Mouse (Mus musculus): Measurements from ENCODE around the gene Lipt2. TPM values are rescaled to one million over a fixed set of nuclear protein-coding genes. Genes with fewer than 3 reads are reported as not detected.
A peak's percentile ranks its signal among the peaks of the same experiment; 100 is the strongest.

Gene Lipt2
- polyA plus RNA-seq, 1 experiment, result 1.5 TPM

DNA sequence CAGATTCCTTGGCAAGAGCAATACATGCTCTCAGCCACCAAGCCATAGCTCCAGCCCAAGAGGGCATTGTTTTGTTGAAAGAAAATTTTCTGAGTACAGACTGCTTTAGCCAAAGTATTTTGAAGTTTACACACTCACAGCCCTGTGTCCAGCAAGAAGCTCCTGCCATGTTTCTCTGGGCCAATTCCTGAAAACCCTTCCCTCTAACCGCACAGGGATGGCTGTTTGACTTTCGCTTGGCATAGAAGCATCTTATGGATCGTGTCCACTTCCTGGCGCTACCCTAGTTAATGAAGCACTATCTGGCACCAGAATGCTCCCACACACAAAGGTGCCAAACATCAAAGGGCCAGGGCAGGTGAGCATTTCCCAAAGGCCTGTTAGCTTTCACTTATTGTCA lies 10.5 kb upstream of the Lipt2 start:
- no peak overlapping the region for H3K27ac ChIP-seq (ENCODE audit: control insufficient read depth, insufficient read depth, low read depth, low read length, poor library complexity)
- TF ChIP-seq POLR2A (IDR thresholded peaks at IDR 0.05; ENCODE audit: borderline replicate concordance, control insufficient read depth, low read depth, low read length) (no peak), CTCF (IDR thresholded peaks at IDR 0.05; ENCODE audit: control insufficient read depth, insufficient read depth, low read length) (no peak)
- H3K4me1 ChIP-seq (ENCODE audit: control insufficient read depth, insufficient read depth, low read length), result no peaks in the 10 kb centered on the region
- 83% methylated on average over 4 of the region's 4 CpGs for WGBS
- no peak overlapping the region for H3K4me3 ChIP-seq (replicated peaks; ENCODE audit: control insufficient read depth, low read depth, low read length)

- Histone ChIP-seq H3K4me3 (replicated peaks; ENCODE audit: control insufficient read depth, low read depth, low read length) (peak overlapping the region; percentile 23), H3K27ac (ENCODE audit: control insufficient read depth, insufficient read depth, low read depth, low read length, poor library complexity) (peak overlapping the region; percentile 41; the same call in 1 of the 2 replicates), H3K4me1 (ENCODE audit: control insufficient read depth, insufficient read depth, low read length) (no peaks in the 10 kb centered on the region)
- TF ChIP-seq CTCF (IDR thresholded peaks at IDR 0.05; ENCODE audit: control insufficient read depth, insufficient read depth, low read length) (no peak), POLR2A (IDR thresholded peaks at IDR 0.05; ENCODE audit: borderline replicate concordance, control insufficient read depth, low read depth, low read length) (no peak)
- 61% methylated on average over 10 of the region's 10 CpGs for WGBS
Observed at GRCm38 (mm10) chr7:100150086-100150485, 9.0 kb upstream of the Lipt2 start.

GRCm38 (mm10) chr7:100150626-100151025 lies 8.5 kb upstream of the Lipt2 start:
- no peak overlapping the region for H3K4me3 ChIP-seq (replicated peaks; ENCODE audit: control insufficient read depth, low read depth, low read length)
- H3K4me1 ChIP-seq (ENCODE audit: control insufficient read depth, insufficient read depth, low read length), result no peaks in the 10 kb centered on the region
- 87% methylated on average over 11 of the region's 11 CpGs for WGBS

DNA sequence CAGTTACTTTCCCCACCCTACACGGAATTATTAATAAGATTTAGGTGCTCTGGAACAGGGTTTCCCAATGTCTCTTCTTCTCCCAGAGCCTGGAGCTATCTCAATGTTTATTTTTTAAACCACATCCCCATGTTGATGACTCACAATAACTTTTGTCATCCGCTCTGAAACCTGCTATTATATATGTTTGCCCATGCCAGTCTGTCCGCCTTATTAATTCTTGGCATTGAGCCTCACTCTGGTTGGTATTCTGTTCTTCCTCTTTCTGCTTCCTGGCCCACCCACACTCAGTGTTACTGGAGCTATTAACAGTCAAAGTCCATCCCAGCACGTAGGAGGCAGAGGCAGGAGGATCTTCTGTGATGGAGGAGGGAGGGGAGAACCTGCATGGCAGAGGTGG lies 1.4 kb upstream of the Lipt2 start:
- peaks cover 2% of the 10 kb centered on the region; the same call in 1 of the 2 replicates for H3K4me1 ChIP-seq (ENCODE audit: control insufficient read depth, insufficient read depth, low read length)
- no peak overlapping the region for H3K4me3 ChIP-seq (replicated peaks; ENCODE audit: control insufficient read depth, low read depth, low read length)
- H3K27ac ChIP-seq (ENCODE audit: control insufficient read depth, insufficient read depth, low read depth, low read length, poor library complexity), result no peak overlapping the region
- TF ChIP-seq POLR2A (IDR thresholded peaks at IDR 0.05; ENCODE audit: borderline replicate concordance, control insufficient read depth, low read depth, low read length) (no peak), CTCF (IDR thresholded peaks at IDR 0.05; ENCODE audit: control insufficient read depth, insufficient read depth, low read length) (no peak)
- 23% methylated on average over 4 of the region's 4 CpGs for WGBS

More at GRCm38 (mm10) chr7:100150626-100151025, 8.5 kb upstream of the Lipt2 start:
- no peak overlapping the region for H3K27ac ChIP-seq (ENCODE audit: control insufficient read depth, insufficient read depth, low read depth, low read length, poor library complexity)
- TF ChIP-seq CTCF (IDR thresholded peaks at IDR 0.05; ENCODE audit: control insufficient read depth, insufficient read depth, low read length), result no peak
- no peak for TF ChIP-seq POLR2A (IDR thresholded peaks at IDR 0.05; ENCODE audit: borderline replicate concordance, control insufficient read depth, low read depth, low read length)

DNA sequence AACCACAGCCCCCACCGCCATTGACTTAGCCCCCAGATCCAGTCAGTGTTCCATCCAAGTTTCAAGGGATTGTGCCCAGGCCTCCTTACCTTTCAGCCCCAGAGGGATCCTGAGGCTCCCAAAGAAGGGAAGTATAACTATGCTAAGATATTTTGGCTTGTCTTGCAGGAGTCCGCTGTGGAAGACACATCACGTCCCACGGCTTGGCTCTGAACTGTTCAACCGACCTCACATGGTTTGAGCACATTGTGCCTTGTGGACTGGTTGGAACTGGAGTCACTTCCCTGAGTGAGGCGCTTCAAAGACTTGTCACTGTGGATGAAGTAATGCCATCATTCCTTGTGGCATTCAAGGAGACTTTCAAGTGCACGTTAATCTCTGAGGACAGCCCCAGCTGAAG lies 929 bp downstream of the Lipt2 start:
- peaks cover 2% of the 10 kb centered on the region; the same call in 1 of the 2 replicates for H3K4me1 ChIP-seq (ENCODE audit: control insufficient read depth, insufficient read depth, low read length)
- WGBS, result 62% methylated on average over 7 of the region's 7 CpGs
- no peak overlapping the region for H3K27ac ChIP-seq (ENCODE audit: control insufficient read depth, insufficient read depth, low read depth, low read length, poor library complexity)
- H3K4me3 ChIP-seq (replicated peaks; ENCODE audit: control insufficient read depth, low read depth, low read length), result no peak overlapping the region
- TF ChIP-seq POLR2A (IDR thresholded peaks at IDR 0.05; ENCODE audit: borderline replicate concordance, control insufficient read depth, low read depth, low read length) (no peak), CTCF (IDR thresholded peaks at IDR 0.05; ENCODE audit: control insufficient read depth, insufficient read depth, low read length) (no peak)

DNA sequence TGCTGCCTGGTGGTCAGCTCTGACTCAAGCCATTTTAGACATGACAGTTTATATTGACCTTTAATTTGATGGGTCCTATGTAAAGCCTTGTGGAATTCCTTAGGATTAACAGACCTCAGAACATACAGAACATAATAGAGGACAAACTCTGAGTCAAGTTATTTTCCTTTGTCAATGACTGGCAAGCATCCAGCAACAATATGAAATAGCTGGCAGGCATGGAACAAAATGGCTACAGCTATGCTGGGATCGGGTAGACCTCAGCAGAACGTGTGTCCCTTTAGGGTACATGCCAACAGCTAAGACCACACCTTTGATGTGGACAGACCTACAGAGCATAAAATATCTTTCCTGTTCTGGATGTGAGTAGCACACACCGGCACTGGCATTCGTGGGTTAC lies 4.4 kb downstream of the Lipt2 start:
- WGBS, result 81% methylated on average over 4 of the region's 4 CpGs
- no peaks in the 10 kb centered on the region for H3K4me1 ChIP-seq (ENCODE audit: control insufficient read depth, insufficient read depth, low read length)

DNA sequence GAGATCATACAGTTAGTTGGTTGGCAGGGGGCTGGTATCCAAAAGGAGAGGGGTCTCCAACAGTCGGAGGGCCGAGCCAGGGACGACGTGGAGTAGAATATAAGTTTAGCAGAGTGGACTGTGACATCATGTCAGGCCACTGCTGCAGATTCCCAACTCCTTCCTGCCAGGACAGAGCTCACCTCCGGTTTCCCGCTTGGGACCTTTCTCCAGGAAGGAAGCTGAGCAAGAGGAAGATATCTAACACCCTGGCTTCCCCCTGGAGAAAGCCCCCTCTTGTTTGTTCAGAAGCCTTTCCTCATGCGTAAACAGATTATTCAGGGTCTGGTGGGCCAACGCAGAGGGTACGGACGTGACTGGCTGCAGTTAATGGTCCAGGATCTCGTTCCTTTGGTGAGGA lies 9.6 kb downstream of the Lipt2 start:
- H3K4me3 ChIP-seq (replicated peaks; ENCODE audit: control insufficient read depth, low read depth, low read length), result no peak overlapping the region
- TF ChIP-seq CTCF (IDR thresholded peaks at IDR 0.05; ENCODE audit: control insufficient read depth, insufficient read depth, low read length) (no peak), POLR2A (IDR thresholded peaks at IDR 0.05; ENCODE audit: borderline replicate concordance, control insufficient read depth, low read depth, low read length) (no peak)
- WGBS, result 78% methylated on average over 11 of the region's 11 CpGs
- no peaks in the 10 kb centered on the region for H3K4me1 ChIP-seq (ENCODE audit: control insufficient read depth, insufficient read depth, low read length)
- no peak overlapping the region for H3K27ac ChIP-seq (ENCODE audit: control insufficient read depth, insufficient read depth, low read depth, low read length, poor library complexity)

More for the DNA sequence above, 4.4 kb downstream of the Lipt2 start:
- TF ChIP-seq POLR2A (IDR thresholded peaks at IDR 0.05; ENCODE audit: borderline replicate concordance, control insufficient read depth, low read depth, low read length), result no peak
- TF ChIP-seq CTCF (IDR thresholded peaks at IDR 0.05; ENCODE audit: control insufficient read depth, insufficient read depth, low read length), result no peak
- H3K27ac ChIP-seq (ENCODE audit: control insufficient read depth, insufficient read depth, low read depth, low read length, poor library complexity), result no peak overlapping the region
- no peak overlapping the region for H3K4me3 ChIP-seq (replicated peaks; ENCODE audit: control insufficient read depth, low read depth, low read length)

DNA sequence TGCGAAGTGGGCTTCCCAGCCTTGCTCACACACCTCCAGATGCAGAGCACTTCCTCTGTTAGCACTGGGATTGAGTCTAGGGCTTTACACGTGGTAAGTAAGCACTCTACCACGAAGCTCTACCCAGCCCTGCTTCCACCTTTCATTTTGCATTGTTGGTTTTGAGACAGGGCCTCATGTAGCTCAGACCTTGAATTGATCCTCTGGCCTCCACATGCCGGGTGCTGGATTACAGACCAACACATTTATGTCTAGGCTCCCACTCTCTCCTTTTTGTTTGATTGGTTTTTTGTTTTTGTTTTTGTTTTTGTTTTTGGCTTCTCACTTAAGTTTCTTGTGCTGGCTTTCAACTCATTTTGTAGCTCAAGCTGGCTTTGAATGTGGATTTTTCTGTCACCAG lies 11.7 kb downstream of the Lipt2 start:
- TF ChIP-seq POLR2A (IDR thresholded peaks at IDR 0.05; ENCODE audit: borderline replicate concordance, control insufficient read depth, low read depth, low read length), result no peak
- TF ChIP-seq CTCF (IDR thresholded peaks at IDR 0.05; ENCODE audit: control insufficient read depth, insufficient read depth, low read length), result no peak
- Histone ChIP-seq H3K4me3 (replicated peaks; ENCODE audit: control insufficient read depth, low read depth, low read length) (no peak overlapping the region), H3K4me1 (ENCODE audit: control insufficient read depth, insufficient read depth, low read length) (no peaks in the 10 kb centered on the region), H3K27ac (ENCODE audit: control insufficient read depth, insufficient read depth, low read depth, low read length, poor library complexity) (no peak overlapping the region)
- WGBS, result 41% methylated on average over 4 of the region's 4 CpGs

- no peak within 1 kb of the TSS for H3K4me3 ChIP-seq (replicated peaks; ENCODE audit: control insufficient read depth, low read depth, low read length)
- TF ChIP-seq POLR2A (IDR thresholded peaks at IDR 0.05; ENCODE audit: borderline replicate concordance, control insufficient read depth, low read depth, low read length) (no peak), CTCF (IDR thresholded peaks at IDR 0.05; ENCODE audit: control insufficient read depth, insufficient read depth, low read length) (no peak)
- 0 out of 2 replicates have a peak within 1 kb of the TSS, but pooled peaks have one; percentile 14 for H3K27ac ChIP-seq (ENCODE audit: control insufficient read depth, insufficient read depth, low read depth, low read length, poor library complexity)
- no peaks in the 10 kb centered on the region for H3K4me1 ChIP-seq (ENCODE audit: control insufficient read depth, insufficient read depth, low read length)
- WGBS, result 22% methylated on average over 3 of the region's 3 CpGs
Observed at GRCm38 (mm10) chr7:100176269-100176668, 17.2 kb downstream of the Lipt2 start, which contains the start of gene Kcne3. TSS of gene Kcne3 (plus strand) at chr7:100176502.

Measured in bone marrow, adult 2 months (tissue).